Mouse (Mus musculus): ENCODE results near the gene Serpina3n. TPM values are rescaled to one million over a fixed set of nuclear protein-coding genes. Genes with fewer than 3 reads are reported as not detected.
"Not testable (repeated sequence)": the region's sequence is repeated elsewhere in the genome, so short reads cannot be mapped to it uniquely, and the experiment has no call there.

Serpina3n gene
- polyA plus RNA-seq, 1 experiment from 2014 or later = 0.39 TPM

- no peaks in the 10 kb centered on the region for H3K36me3 ChIP-seq
- no peak overlapping the region for H3K9ac ChIP-seq
- no peaks in the 10 kb centered on the region for H3K9me3 ChIP-seq
- ATAC-seq (ENCODE audit: low FRiP score) = no peak
- no peak overlapping the region for H3K4me2 ChIP-seq
- WGBS = 88% methylated on average over 11 of the region's 11 CpGs
- H3K27me3 ChIP-seq = peaks cover 18% of the 10 kb centered on the region
- H3K4me1 ChIP-seq (replicated peaks) = peaks cover 4% of the 10 kb centered on the region; the same call in 1 of the 2 replicates
- no peak overlapping the region for H3K4me3 ChIP-seq
- H3K27ac ChIP-seq = no peak overlapping the region
Measured at GRCm38 (mm10) chr12:104443716-104444115, 37.2 kb downstream of the Serpina3n start.

- not testable (repeated sequence) for ATAC-seq (ENCODE audit: low FRiP score); H3K9me3 ChIP-seq; H3K9ac ChIP-seq; H3K27me3 ChIP-seq; H3K4me1 ChIP-seq (replicated peaks); H3K4me2 ChIP-seq; H3K36me3 ChIP-seq; H3K4me3 ChIP-seq; H3K27ac ChIP-seq
- WGBS = 91% methylated on average over 23 of the region's 25 CpGs
Measured at GRCm38 (mm10) chr12:104447056-104447455, 40.5 kb downstream of the Serpina3n start.

GRCm38 (mm10) chr12:104448099-104448498, 41.6 kb downstream of the Serpina3n start:
- H3K27me3 ChIP-seq = peaks cover 3% of the 10 kb centered on the region; the same call in 1 of the 2 replicates
- H3K4me3 ChIP-seq = no peak overlapping the region
- H3K4me1 ChIP-seq (replicated peaks) = no peaks in the 10 kb centered on the region
- WGBS = 29% methylated on average over 13 of the region's 13 CpGs
- no peaks in the 10 kb centered on the region for H3K36me3 ChIP-seq
- H3K4me2 ChIP-seq = no peak overlapping the region
- H3K27ac ChIP-seq = no peak overlapping the region
- no peak for ATAC-seq (ENCODE audit: low FRiP score)
- H3K9ac ChIP-seq = no peak overlapping the region
- no peaks in the 10 kb centered on the region for H3K9me3 ChIP-seq

GRCm38 (mm10) chr12:104450257-104450656, 43.7 kb downstream of the Serpina3n start:
- no peaks in the 10 kb centered on the region for H3K9me3 ChIP-seq
- H3K4me2 ChIP-seq = no peak overlapping the region
- no peak for ATAC-seq (ENCODE audit: low FRiP score)
- H3K4me1 ChIP-seq (replicated peaks) = no peaks in the 10 kb centered on the region
- no peak overlapping the region for H3K9ac ChIP-seq
- H3K36me3 ChIP-seq = no peaks in the 10 kb centered on the region
- H3K27ac ChIP-seq = no peak overlapping the region
- no peak overlapping the region for H3K4me3 ChIP-seq
- H3K27me3 ChIP-seq = peaks cover 3% of the 10 kb centered on the region; the same call in 1 of the 2 replicates
- WGBS = 77% methylated on average over 10 of the region's 10 CpGs

GRCm38 (mm10) chr12:104453002-104453401, 46.5 kb downstream of the Serpina3n start:
- Histone ChIP-seq H3K27me3 (no peaks in the 10 kb centered on the region), H3K4me2 (no peak overlapping the region), H3K9me3 (no peaks in the 10 kb centered on the region), H3K4me3 (no peak overlapping the region), H3K9ac (no peak overlapping the region), H3K27ac (no peak overlapping the region), H3K36me3 (no peaks in the 10 kb centered on the region), H3K4me1 (replicated peaks) (no peaks in the 10 kb centered on the region)
- ATAC-seq (ENCODE audit: low FRiP score) = no peak
- WGBS = 79% methylated on average over 1 of the region's 1 CpGs

- H3K4me3 ChIP-seq = no peak overlapping the region
- no peak overlapping the region for H3K9ac ChIP-seq
- no peaks in the 10 kb centered on the region for H3K36me3 ChIP-seq
- no peak overlapping the region for H3K27ac ChIP-seq
- ATAC-seq (ENCODE audit: low FRiP score) = no peak
- WGBS = 67% methylated on average over 6 of the region's 6 CpGs
- peaks cover 22% of the 10 kb centered on the region for H3K27me3 ChIP-seq
- no peak overlapping the region for H3K4me2 ChIP-seq
- H3K9me3 ChIP-seq = no peaks in the 10 kb centered on the region
- H3K4me1 ChIP-seq (replicated peaks) = peaks cover 6% of the 10 kb centered on the region; the same call in 1 of the 2 replicates
Measured at GRCm38 (mm10) chr12:104459377-104459776, 52.8 kb downstream of the Serpina3n start.

GRCm38 (mm10) chr12:104461372-104461771, 54.8 kb downstream of the Serpina3n start:
- WGBS = 39% methylated on average over 8 of the region's 8 CpGs
- Histone ChIP-seq H3K4me2 (no peak overlapping the region), H3K9me3 (no peaks in the 10 kb centered on the region), H3K27ac (no peak overlapping the region), H3K4me1 (replicated peaks) (peaks cover 8% of the 10 kb centered on the region; the same call in 1 of the 2 replicates), H3K4me3 (no peak overlapping the region), H3K27me3 (peaks cover 34% of the 10 kb centered on the region), H3K36me3 (no peaks in the 10 kb centered on the region), H3K9ac (no peak overlapping the region)
- ATAC-seq (ENCODE audit: low FRiP score) = no peak

Other genes with a start within 250 kb of the Serpina3n start
- 0.26 TPM in 1 of 2 replicates, not detected in the other for gene Serpina3f, start 192.2 kb upstream of the Serpina3n start, polyA plus RNA-seq (2015; fragmentation: Nextera tagmentation; extraction: Ambion mirVana)
- 0.97 and 1.4 TPM in 2 replicates for gene Serpina3g, start 170.5 kb upstream of the Serpina3n start, polyA plus RNA-seq (2015; fragmentation: Nextera tagmentation; extraction: Ambion mirVana)
- not detected in 2 replicates for gene Serpina3i, start 143.6 kb upstream of the Serpina3n start, polyA plus RNA-seq (2015; fragmentation: Nextera tagmentation; extraction: Ambion mirVana)
- not detected in 2 replicates for gene Serpina3j, start 92.2 kb upstream of the Serpina3n start, polyA plus RNA-seq (2015; fragmentation: Nextera tagmentation; extraction: Ambion mirVana)
- gene Serpina3k, start 68.2 kb upstream of the Serpina3n start, polyA plus RNA-seq (2015; fragmentation: Nextera tagmentation; extraction: Ambion mirVana) = not detected in 2 replicates
- not detected in 2 replicates for gene Serpina3m, start 68.2 kb upstream of the Serpina3n start, polyA plus RNA-seq (2015; fragmentation: Nextera tagmentation; extraction: Ambion mirVana)
- gene Gsc, start 66.6 kb downstream of the Serpina3n start, polyA plus RNA-seq (2015; fragmentation: Nextera tagmentation; extraction: Ambion mirVana) = 0.31 TPM in 1 of 2 replicates, not detected in the other